Mouse (Mus musculus): Measurements from ENCODE around the gene Pkib. TPM values are rescaled to one million over a fixed set of nuclear protein-coding genes. Genes with fewer than 3 reads are reported as not detected.
A peak's percentile ranks its signal among the peaks of the same experiment; 100 is the strongest.

The Pkib gene
- total RNA-seq, 4 experiments from 2014 or later: 11.7 to 14.9 (median 13.7) TPM

GRCm38 (mm10) chr10:57740733-57741132 is 109.0 kb downstream of the Pkib start:
- DNase-seq (ENCODE audit: low spot score in 2 of 2): no peak

GRCm38 (mm10) chr10:57741351-57741750 is 109.6 kb downstream of the Pkib start:
- no peak for DNase-seq (ENCODE audit: low spot score in 2 of 2)

GRCm38 (mm10) chr10:57743045-57743444 is 111.3 kb downstream of the Pkib start:
- no peak for DNase-seq (ENCODE audit: low spot score in 2 of 2)

- peak in 1 of 2 experiments; percentile 34 for DNase-seq (ENCODE audit: low spot score in 2 of 2)
These were observed 111.8 kb downstream of the Pkib start for GRCm38 (mm10) chr10:57743606-57744016.

GRCm38 (mm10) chr10:57744128-57744765 is 112.5 kb downstream of the Pkib start:
- no peak for DNase-seq (ENCODE audit: low spot score in 2 of 2)

- no peak for DNase-seq (ENCODE audit: low spot score in 2 of 2)
These were observed 113.7 kb downstream of the Pkib start for GRCm38 (mm10) chr10:57745452-57745851.

GRCm38 (mm10) chr10:57747127-57747526 is 115.3 kb downstream of the Pkib start:
- DNase-seq (ENCODE audit: low spot score in 2 of 2): no peak

GRCm38 (mm10) chr10:57753343-57753742 is 121.6 kb downstream of the Pkib start:
- DNase-seq (ENCODE audit: low spot score in 2 of 2): no peak

GRCm38 (mm10) chr10:57755201-57755736 is 123.5 kb downstream of the Pkib start:
- no peak for DNase-seq (ENCODE audit: low spot score in 2 of 2)

GRCm38 (mm10) chr10:57758999-57759398 is 127.2 kb downstream of the Pkib start:
- no peak for DNase-seq (ENCODE audit: low spot score in 2 of 2)

GRCm38 (mm10) chr10:57760694-57761093 is 128.9 kb downstream of the Pkib start:
- no peak for DNase-seq (ENCODE audit: low spot score in 2 of 2)

GRCm38 (mm10) chr10:57763044-57763443 is 131.3 kb downstream of the Pkib start:
- no peak for DNase-seq (ENCODE audit: low spot score in 2 of 2)

- DNase-seq (ENCODE audit: low spot score in 2 of 2): peak; percentile 24 to 25
These were observed 151.7 kb downstream of the Pkib start for GRCm38 (mm10) chr10:57783289-57784130.

GRCm38 (mm10) chr10:57784131-57784875 is 152.5 kb downstream of the Pkib start:
- peak; percentile 67 to 71 for DNase-seq (ENCODE audit: low spot score in 2 of 2)

GRCm38 (mm10) chr10:57784876-57785150 is 153.0 kb downstream of the Pkib start, which contains the start of gene Fabp7:
TSS of gene Fabp7 (plus strand) at chr10:57784881.
- no peak for DNase-seq (ENCODE audit: low spot score in 2 of 2)

GRCm38 (mm10) chr10:57785552-57785951 is 153.8 kb downstream of the Pkib start:
- DNase-seq (ENCODE audit: low spot score in 2 of 2): no peak

Other genes starting within 250 kb of the Pkib start
- gene Hsf2, start 145.6 kb upstream of the Pkib start, total RNA-seq (2022): 10 to 100 TPM; 30.3 to 38.3 (median 34.6) TPM
- gene Serinc1, start 99.5 kb upstream of the Pkib start, total RNA-seq (2022): 1,000 to 10,000 TPM in 1 of 4 experiments, 100 to 1,000 TPM in 3; 879 to 1,039 (median 899) TPM
- gene Fabp7, start 152.9 kb downstream of the Pkib start, total RNA-seq (2022): 10 to 100 TPM; 38.4 to 81.4 (median 63.9) TPM
- gene Smpdl3a, start 162.4 kb downstream of the Pkib start, total RNA-seq (2022): 10 to 100 TPM; 22.2 to 23.9 (median 22.6) TPM